Mouse (Mus musculus) kidney, adult 2 months (tissue): Measurements from ENCODE around the gene Rassf7.

Source experiments
- CTCF ChIP-seq: fragments of 200-500 bp; conservative IDR thresholded peaks from 2 replicates; pipeline ENCODE4 v1.5.1; 2011; ENCODE audit warnings: low read depth, mild to moderate bottlenecking, control low read depth, low read length, moderate library complexity, mixed read lengths; ENCODE audit not compliant: insufficient read depth, insufficient read length
- POLR2A ChIP-seq: fragments of 200-500 bp; IDR thresholded peaks from one replicate; pipeline ENCODE4 v1.6.1; 2011; ENCODE audit warnings: low read depth, low read length, control low read depth

DNA sequence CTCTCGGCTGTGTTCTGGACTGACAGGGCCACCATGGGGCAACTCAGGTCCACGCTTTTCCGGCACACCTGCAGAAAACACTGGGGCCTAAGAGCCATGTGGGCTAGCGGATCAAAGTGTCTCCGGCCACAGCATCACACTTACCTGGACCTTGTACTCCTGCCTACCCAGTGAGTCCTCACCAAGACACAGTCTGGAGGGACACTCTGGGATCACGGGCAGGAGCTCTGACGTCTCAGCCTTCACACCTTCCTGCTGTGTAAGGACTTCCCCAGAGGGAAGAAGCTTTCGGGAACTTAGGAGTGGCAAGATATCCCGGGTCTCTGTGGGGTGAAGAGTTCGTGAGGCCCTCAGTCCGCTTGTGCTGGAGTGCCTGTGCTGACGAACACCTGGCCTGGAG, 5.5 kb upstream of the Rassf7 start:
- no peak for TF ChIP-seq POLR2A
- no peak for TF ChIP-seq CTCF
